Mouse (Mus musculus): Measurements from ENCODE around the gene Kcnb1.

GRCm38 (mm10) chr2:167081639-167082038 is 108.3 kb downstream of the Kcnb1 start:
- TF ChIP-seq POLR2A (IDR thresholded peaks at IDR 0.05; ENCODE audit: borderline replicate concordance, low read depth, low read length) = no peak
- TF ChIP-seq CTCF (IDR thresholded peaks at IDR 0.05; ENCODE audit: low read depth, low read length) = no peak
